Mouse (Mus musculus) fat pad, adult 2 months (tissue): Measurements from ENCODE around the gene Arnt2.

Experiments
- DNase-seq: peaks from one replicate; pipeline ENCODE4 v3.0.0-alpha.2; 2011; ENCODE audit warnings: low read depth, low spot score; ENCODE audit errors: extremely low read depth

Gene Arnt2

GRCm38 (mm10) chr7:84349976-84350375 is 60.0 kb downstream of the Arnt2 start:
- no peak for DNase-seq

- DNase-seq = no peak
Measured at GRCm38 (mm10) chr7:84348145-84348911, 61.6 kb downstream of the Arnt2 start.

GRCm38 (mm10) chr7:84343160-84343559 is 66.8 kb downstream of the Arnt2 start:
- DNase-seq = no peak

- DNase-seq = no peak
Measured at GRCm38 (mm10) chr7:84341001-84341400, 69.0 kb downstream of the Arnt2 start.

GRCm38 (mm10) chr7:84339186-84339585 is 70.8 kb downstream of the Arnt2 start:
- DNase-seq = no peak

GRCm38 (mm10) chr7:84337768-84338167 is 72.2 kb downstream of the Arnt2 start:
- DNase-seq = no peak

GRCm38 (mm10) chr7:84336907-84337306 is 73.1 kb downstream of the Arnt2 start:
- no peak for DNase-seq

- DNase-seq = no peak
Measured at GRCm38 (mm10) chr7:84336580-84336886, 73.4 kb downstream of the Arnt2 start.

- no peak for DNase-seq
Measured at GRCm38 (mm10) chr7:84335766-84336579, 74.0 kb downstream of the Arnt2 start.

- DNase-seq = no peak
Measured at GRCm38 (mm10) chr7:84333996-84334395, 76.0 kb downstream of the Arnt2 start.

GRCm38 (mm10) chr7:84332295-84333168 is 77.4 kb downstream of the Arnt2 start:
- DNase-seq = no peak

- DNase-seq = no peak
Measured at GRCm38 (mm10) chr7:84329174-84329583, 80.8 kb downstream of the Arnt2 start.

- no peak for DNase-seq
Measured at GRCm38 (mm10) chr7:84328770-84329169, 81.2 kb downstream of the Arnt2 start.

- DNase-seq = no peak
Measured at GRCm38 (mm10) chr7:84325570-84326328, 84.2 kb downstream of the Arnt2 start.

GRCm38 (mm10) chr7:84321542-84321941 is 88.4 kb downstream of the Arnt2 start:
- DNase-seq = no peak

- no peak for DNase-seq
Measured at GRCm38 (mm10) chr7:84315353-84316003, 94.5 kb downstream of the Arnt2 start.

GRCm38 (mm10) chr7:84314742-84315141 is 95.2 kb downstream of the Arnt2 start:
- DNase-seq = no peak

- DNase-seq = no peak
Measured at GRCm38 (mm10) chr7:84311624-84312023, 98.4 kb downstream of the Arnt2 start.

GRCm38 (mm10) chr7:84310909-84311311 is 99.1 kb downstream of the Arnt2 start:
- DNase-seq = no peak

- DNase-seq = no peak
Measured at GRCm38 (mm10) chr7:84307329-84307925, 102.5 kb downstream of the Arnt2 start.
